Mouse (Mus musculus) heart, postnatal 0 days (tissue): ENCODE data around the gene Gm42791. TPM values are rescaled to one million over a fixed set of nuclear protein-coding genes. Genes with fewer than 3 reads are reported as not detected.

ENCODE experiments used
- ATAC-seq: fragments of 200-750 bp; cut with Nextera tagmentation; 2 replicates; pipeline ENCODE4 v1.8.0; 2017; ENCODE audit warnings: low read depth, moderate number of reproducible peaks, moderate library complexity; ENCODE audit not compliant: insufficient read depth
- DNase-seq: peaks from one replicate; pipeline ENCODE4 v3.0.0-alpha.2; 2016; ENCODE audit warnings: low spot score
- H3K27ac ChIP-seq: fragments of 300-500 bp; sonication (generic); 2 replicates; pipeline ENCODE4 v1.5.1; 2014; ENCODE audit warnings: low read depth, mild to moderate bottlenecking
- H3K27me3 ChIP-seq: fragments of 300-500 bp; sonication (generic); 2 replicates; pipeline ENCODE4 v1.6.1; 2014; ENCODE audit warnings: low read length, mixed read lengths; ENCODE audit not compliant: control insufficient read depth, insufficient read depth
- H3K36me3 ChIP-seq: fragments of 300-500 bp; sonication (generic); replicated peaks from 2 replicates; pipeline ENCODE4 v1.6.1; 2014; ENCODE audit warnings: low read length, mixed read lengths; ENCODE audit not compliant: control insufficient read depth, insufficient read depth
- H3K4me1 ChIP-seq: fragments of 300-500 bp; sonication (generic); 2 replicates; pipeline ENCODE4 v1.6.1; 2014; ENCODE audit warnings: antibody characterized with exemption; ENCODE audit not compliant: control insufficient read depth, insufficient read depth
- H3K4me2 ChIP-seq: fragments of 300-500 bp; sonication (generic); 2 replicates; pipeline ENCODE4 v1.6.1; 2014; ENCODE audit warnings: low read depth, mild to moderate bottlenecking, low read length, moderate library complexity
- H3K4me3 ChIP-seq: fragments of 300-500 bp; sonication (generic); 2 replicates; pipeline ENCODE4 v1.5.1; 2014; ENCODE audit warnings: low read depth, low read length
- H3K9ac ChIP-seq: fragments of 300-500 bp; sonication (generic); replicated peaks from 2 replicates; pipeline ENCODE4 v1.6.1; 2014; ENCODE audit warnings: low read depth, low read length, mixed read lengths
- H3K9me3 ChIP-seq: fragments of 300-500 bp; sonication (generic); replicated peaks from 2 replicates; pipeline ENCODE4 v1.6.1; 2016; ENCODE audit warnings: low read length; ENCODE audit not compliant: control insufficient read depth
- CTCF ChIP-seq: IDR thresholded peaks from 2 replicates; pipeline ENCODE4 v1.5.1; 2016; ENCODE audit warnings: antibody characterized with exemption, control low read depth, low read depth
- EP300 ChIP-seq: IDR thresholded peaks from 2 replicates; pipeline ENCODE4 v1.6.1; 2016; ENCODE audit warnings: antibody characterized with exemption, low read depth
- WGBS: fragments of 180-500 bp; shearing (Covaris S2); extraction: QIAGEN DNeasy Blood & Tissue Kit; methylation state at CpG from one replicate; pipeline ENCODE4 v1.1.7; 2014; 5-methylcytosine and 5-hydroxymethylcytosine counted together
- polyA plus RNA-seq: library from polyadenylated mRNA; unstranded; fragments of >200 nt; fragmentation: Nextera tagmentation; extraction: Ambion mirVana; gene quantifications from 2 replicates; pipeline ENCODE4 v1.2.1, GENCODE M21; 2015
- total RNA-seq: library from RNA; depleted of rRNA; stranded (reverse); fragments of >200 nt; gene quantifications from 2 replicates; pipeline ENCODE4 v1.2.3, GENCODE M21; 2014; ENCODE audit warnings: low replicate concordance

The Gm42791 gene
- total and polyA plus RNA-seq, 2 experiments from 2014 or later = 1.00 TPM; not detected in 1

- H3K4me2 ChIP-seq = no peak overlapping the region
- no peak overlapping the region for H3K4me3 ChIP-seq
- WGBS = 74% methylated on average over 6 of the region's 6 CpGs
- H3K9ac ChIP-seq = no peak overlapping the region
- no peaks in the 10 kb centered on the region for H3K27me3 ChIP-seq
- H3K27ac ChIP-seq = no peak overlapping the region
- peaks cover 10% of the 10 kb centered on the region; the same call in 1 of the 2 replicates for H3K36me3 ChIP-seq
- ATAC-seq = no peak
- no peaks in the 10 kb centered on the region for H3K4me1 ChIP-seq
- DNase-seq = no peak
- TF ChIP-seq CTCF (no peak), EP300 (no peak)
- H3K9me3 ChIP-seq = no peaks in the 10 kb centered on the region
Observed at GRCm38 (mm10) chr5:148867766-148868165, 127.2 kb downstream of the Gm42791 start.

GRCm38 (mm10) chr5:148867171-148867570, 127.8 kb downstream of the Gm42791 start:
- TF ChIP-seq EP300 = no peak
- no peak for TF ChIP-seq CTCF
- no peak for ATAC-seq
- H3K27ac ChIP-seq = no peak overlapping the region

GRCm38 (mm10) chr5:148866571-148866970, 128.4 kb downstream of the Gm42791 start:
- DNase-seq (no peak), ATAC-seq (no peak)
- Histone ChIP-seq H3K36me3 (no peaks in the 10 kb centered on the region), H3K4me3 (no peak overlapping the region), H3K27me3 (no peaks in the 10 kb centered on the region), H3K9me3 (no peaks in the 10 kb centered on the region), H3K4me2 (no peak overlapping the region), H3K4me1 (no peaks in the 10 kb centered on the region), H3K9ac (no peak overlapping the region), H3K27ac (no peak overlapping the region)
- WGBS = 55% methylated on average over 10 of the region's 10 CpGs
- TF ChIP-seq EP300 (no peak), CTCF (no peak)

More at GRCm38 (mm10) chr5:148867171-148867570, 127.8 kb downstream of the Gm42791 start:
- Histone ChIP-seq H3K27me3 (no peaks in the 10 kb centered on the region), H3K36me3 (peaks cover 5% of the 10 kb centered on the region; the same call in 1 of the 2 replicates), H3K4me1 (no peaks in the 10 kb centered on the region), H3K4me2 (no peak overlapping the region), H3K9me3 (no peaks in the 10 kb centered on the region), H3K4me3 (no peak overlapping the region), H3K9ac (no peak overlapping the region)
- 68% methylated on average over 7 of the region's 7 CpGs for WGBS
- DNase-seq = no peak

GRCm38 (mm10) chr5:148863409-148863808, 131.5 kb downstream of the Gm42791 start:
- Histone ChIP-seq H3K9ac (no peak overlapping the region), H3K4me2 (no peak overlapping the region), H3K27ac (no peak overlapping the region), H3K4me3 (no peak overlapping the region), H3K36me3 (no peaks in the 10 kb centered on the region), H3K27me3 (no peaks in the 10 kb centered on the region), H3K9me3 (no peaks in the 10 kb centered on the region), H3K4me1 (no peaks in the 10 kb centered on the region)
- WGBS = 72% methylated on average over 6 of the region's 6 CpGs
- ATAC-seq (no peak), DNase-seq (no peak)
- no peak for TF ChIP-seq CTCF
- no peak for TF ChIP-seq EP300

GRCm38 (mm10) chr5:148862853-148863252, 132.1 kb downstream of the Gm42791 start:
- ATAC-seq = no peak
- no peaks in the 10 kb centered on the region for H3K9me3 ChIP-seq
- no peaks in the 10 kb centered on the region for H3K4me1 ChIP-seq
- H3K9ac ChIP-seq = no peak overlapping the region
- H3K27me3 ChIP-seq = no peaks in the 10 kb centered on the region
- TF ChIP-seq CTCF = no peak
- H3K4me3 ChIP-seq = no peak overlapping the region
- no peak for DNase-seq
- WGBS = 81% methylated on average over 10 of the region's 10 CpGs
- H3K4me2 ChIP-seq = no peak overlapping the region
- no peak overlapping the region for H3K27ac ChIP-seq
- no peaks in the 10 kb centered on the region for H3K36me3 ChIP-seq

GRCm38 (mm10) chr5:148862136-148862535, 132.8 kb downstream of the Gm42791 start:
- Histone ChIP-seq H3K27me3 (no peaks in the 10 kb centered on the region), H3K9me3 (no peaks in the 10 kb centered on the region), H3K4me1 (no peaks in the 10 kb centered on the region), H3K4me2 (no peak overlapping the region), H3K36me3 (no peaks in the 10 kb centered on the region), H3K9ac (no peak overlapping the region), H3K4me3 (no peak overlapping the region), H3K27ac (no peak overlapping the region)
- WGBS = 31% methylated on average over 8 of the region's 8 CpGs
- DNase-seq (no peak), ATAC-seq (no peak)
- no peak for TF ChIP-seq CTCF
- TF ChIP-seq EP300 = no peak
